Mouse (Mus musculus) embryonic facial prominence, embryonic 11.5 days (tissue): Measurements from ENCODE around the gene Hes7. TPM values are rescaled to one million over a fixed set of nuclear protein-coding genes. Genes with fewer than 3 reads are reported as not detected.

Source experiments
- ATAC-seq: fragments of 200-750 bp; cut with Nextera tagmentation; replicated peaks from 2 replicates; pipeline ENCODE4 v1.8.0; 2017; ENCODE audit warnings: low read depth; ENCODE audit not compliant: insufficient number of reproducible peaks, low FRiP score, low TSS enrichment
- DNase-seq: peaks from one replicate; pipeline ENCODE4 v3.0.0-alpha.2; 2015; ENCODE audit warnings: low spot score
- H3K27ac ChIP-seq: fragments of 300-500 bp; sonication (generic); replicated peaks from 2 replicates; pipeline ENCODE4 v1.5.1; 2014; ENCODE audit warnings: mild to moderate bottlenecking, low read depth, low read length, control low read depth
- H3K27me3 ChIP-seq: fragments of 300-500 bp; sonication (generic); 2 replicates; pipeline ENCODE4 v1.6.1; 2014; ENCODE audit warnings: mild to moderate bottlenecking, low read length, moderate library complexity, mixed read lengths; ENCODE audit not compliant: control insufficient read depth, insufficient read depth
- H3K36me3 ChIP-seq: fragments of 300-500 bp; sonication (generic); replicated peaks from 2 replicates; pipeline ENCODE4 v1.6.1; 2014; ENCODE audit warnings: low read depth, mild to moderate bottlenecking, low read length, moderate library complexity, mixed read lengths; ENCODE audit not compliant: control insufficient read depth, insufficient read depth
- H3K4me1 ChIP-seq: fragments of 300-500 bp; sonication (generic); 2 replicates; pipeline ENCODE4 v1.6.1; 2014; ENCODE audit warnings: low read length, mixed read lengths; ENCODE audit not compliant: control insufficient read depth, insufficient read depth
- H3K4me2 ChIP-seq: fragments of 300-500 bp; sonication (generic); 2 replicates; pipeline ENCODE4 v1.6.1; 2014; ENCODE audit warnings: low read depth, mild to moderate bottlenecking, control low read depth, low read length, moderate library complexity
- H3K4me3 ChIP-seq: fragments of 300-500 bp; sonication (generic); 2 replicates; pipeline ENCODE4 v1.5.1; 2014; ENCODE audit warnings: low read depth, low read length, control low read depth
- H3K9ac ChIP-seq: fragments of 300-500 bp; sonication (generic); replicated peaks from 2 replicates; pipeline ENCODE4 v1.6.1; 2014; ENCODE audit warnings: mild to moderate bottlenecking, control low read depth, low read length
- H3K9me3 ChIP-seq: fragments of 300-500 bp; sonication (generic); replicated peaks from 2 replicates; pipeline ENCODE4 v1.6.1; 2016; ENCODE audit warnings: mild to moderate bottlenecking, low read length, inconsistent platforms, mixed read lengths; ENCODE audit not compliant: control insufficient read depth
- WGBS: fragments of 180-500 bp; shearing (Covaris S2); extraction: QIAGEN DNeasy Blood & Tissue Kit; methylation state at CpG from one replicate; pipeline ENCODE4 v1.1.7; 2014; 5-methylcytosine and 5-hydroxymethylcytosine counted together
- polyA plus RNA-seq: library from polyadenylated mRNA; unstranded; fragments of >200 nt; fragmentation: Nextera tagmentation; extraction: Ambion mirVana; gene quantifications from 2 replicates; pipeline ENCODE4 v1.2.1, GENCODE M21; 2014

The Hes7 gene
- polyA plus RNA-seq, 1 experiment from 2014 or later: 0.11 TPM

DNA sequence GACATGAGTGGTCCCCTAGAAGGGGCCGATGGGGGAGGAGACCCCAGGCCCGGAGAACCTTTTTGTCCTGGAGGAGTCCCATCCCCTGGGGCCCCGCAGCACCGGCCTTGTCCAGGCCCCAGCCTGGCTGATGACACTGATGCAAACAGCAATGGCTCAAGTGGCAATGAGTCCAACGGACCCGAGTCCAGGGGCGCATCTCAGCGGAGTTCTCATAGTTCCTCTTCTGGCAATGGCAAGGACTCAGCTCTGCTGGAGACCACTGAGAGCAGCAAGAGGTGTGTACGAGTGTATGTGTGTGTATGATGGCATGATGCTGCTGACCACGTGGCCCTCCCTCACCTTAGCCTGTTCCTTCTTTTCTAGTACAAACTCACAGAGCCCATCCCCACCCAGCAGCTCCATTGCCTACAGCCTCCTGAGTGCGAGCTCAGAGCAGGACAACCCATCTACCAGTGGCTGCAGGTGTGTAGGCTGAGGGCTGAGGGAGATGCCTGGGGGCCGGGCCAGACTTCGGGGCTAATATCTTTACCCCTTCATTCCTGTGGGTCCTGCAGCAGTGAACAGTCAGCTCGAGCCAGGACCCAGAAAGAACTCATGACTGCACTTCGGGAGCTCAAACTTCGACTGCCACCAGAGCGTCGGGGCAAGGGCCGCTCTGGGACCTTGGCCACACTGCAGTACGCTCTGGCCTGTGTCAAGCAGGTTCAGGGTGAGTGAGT is 19.4 kb upstream of the Hes7 start:
- H3K4me3 ChIP-seq: no peak overlapping the region
- H3K9me3 ChIP-seq: no peaks in the 10 kb centered on the region
- H3K36me3 ChIP-seq: peaks cover 9% of the 10 kb centered on the region
- no peak overlapping the region; the same call in 1 of the 2 replicates for H3K4me2 ChIP-seq
- no peaks in the 10 kb centered on the region for H3K27me3 ChIP-seq
- WGBS: 92% methylated on average over 20 of the region's 20 CpGs
- peak overlapping the region; percentile 39; the same call in 1 of the 2 replicates for H3K9ac ChIP-seq
- H3K27ac ChIP-seq: no peak overlapping the region
- DNase-seq (no peak), ATAC-seq (no peak)
- peaks cover 19% of the 10 kb centered on the region for H3K4me1 ChIP-seq

GRCm38 (mm10) chr11:69101604-69102402 is 18.4 kb upstream of the Hes7 start:
- H3K4me2 ChIP-seq: no peak overlapping the region
- peaks cover 16% of the 10 kb centered on the region for H3K4me1 ChIP-seq
- H3K27ac ChIP-seq: no peak overlapping the region
- peaks cover 9% of the 10 kb centered on the region for H3K36me3 ChIP-seq
- 91% methylated on average over 21 of the region's 21 CpGs for WGBS
- ATAC-seq (no peak), DNase-seq (no peak)
- no peaks in the 10 kb centered on the region for H3K9me3 ChIP-seq
- H3K9ac ChIP-seq: no peak overlapping the region
- no peaks in the 10 kb centered on the region for H3K27me3 ChIP-seq
- no peak overlapping the region for H3K4me3 ChIP-seq

GRCm38 (mm10) chr11:69102403-69102725 is 17.8 kb upstream of the Hes7 start:
- H3K9ac ChIP-seq: no peak overlapping the region
- no peak for DNase-seq
- no peak overlapping the region for H3K4me2 ChIP-seq
- no peak overlapping the region for H3K27ac ChIP-seq
- no peak overlapping the region for H3K4me3 ChIP-seq
- 91% methylated on average over 7 of the region's 7 CpGs for WGBS
- no peaks in the 10 kb centered on the region for H3K27me3 ChIP-seq
- no peaks in the 10 kb centered on the region for H3K9me3 ChIP-seq
- no peak for ATAC-seq
- peaks cover 10% of the 10 kb centered on the region for H3K36me3 ChIP-seq
- peaks cover 16% of the 10 kb centered on the region for H3K4me1 ChIP-seq

DNA sequence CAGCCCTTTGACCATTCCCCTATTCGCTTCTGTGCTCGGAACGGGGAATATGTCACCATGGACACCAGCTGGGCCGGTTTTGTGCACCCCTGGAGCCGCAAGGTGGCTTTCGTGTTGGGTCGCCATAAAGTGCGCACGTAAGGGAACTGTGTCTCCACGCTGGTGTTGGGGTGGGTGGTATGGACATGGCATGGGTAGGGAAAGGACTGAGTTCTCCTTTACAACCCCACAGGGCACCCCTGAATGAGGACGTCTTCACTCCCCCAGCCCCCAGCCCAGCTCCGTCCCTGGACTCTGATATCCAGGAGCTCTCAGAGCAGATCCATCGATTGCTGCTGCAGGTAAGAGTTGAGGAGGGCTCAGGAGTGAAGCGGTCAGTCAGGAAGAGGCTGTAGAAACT is 17.1 kb upstream of the Hes7 start:
- H3K4me2 ChIP-seq: no peak overlapping the region
- H3K9me3 ChIP-seq: no peaks in the 10 kb centered on the region
- H3K4me1 ChIP-seq: peaks cover 10% of the 10 kb centered on the region
- DNase-seq (no peak), ATAC-seq (no peak)
- no peak overlapping the region for H3K4me3 ChIP-seq
- WGBS: 96% methylated on average over 14 of the region's 14 CpGs
- no peak overlapping the region for H3K27ac ChIP-seq
- H3K27me3 ChIP-seq: no peaks in the 10 kb centered on the region
- H3K36me3 ChIP-seq: peaks cover 17% of the 10 kb centered on the region
- no peak overlapping the region for H3K9ac ChIP-seq

- no peak for ATAC-seq
- Histone ChIP-seq H3K4me3 (no peak overlapping the region), H3K4me2 (no peak overlapping the region), H3K36me3 (peaks cover 17% of the 10 kb centered on the region), H3K9ac (no peak overlapping the region), H3K4me1 (peaks cover 5% of the 10 kb centered on the region; the same call in 1 of the 2 replicates), H3K27me3 (no peaks in the 10 kb centered on the region), H3K27ac (no peak overlapping the region), H3K9me3 (no peaks in the 10 kb centered on the region)
- no peak for DNase-seq
- 94% methylated on average over 15 of the region's 15 CpGs for whole genome bisulfite sequencing
These were observed 16.4 kb upstream of the Hes7 start for GRCm38 (mm10) chr11:69103531-69104435.

DNA sequence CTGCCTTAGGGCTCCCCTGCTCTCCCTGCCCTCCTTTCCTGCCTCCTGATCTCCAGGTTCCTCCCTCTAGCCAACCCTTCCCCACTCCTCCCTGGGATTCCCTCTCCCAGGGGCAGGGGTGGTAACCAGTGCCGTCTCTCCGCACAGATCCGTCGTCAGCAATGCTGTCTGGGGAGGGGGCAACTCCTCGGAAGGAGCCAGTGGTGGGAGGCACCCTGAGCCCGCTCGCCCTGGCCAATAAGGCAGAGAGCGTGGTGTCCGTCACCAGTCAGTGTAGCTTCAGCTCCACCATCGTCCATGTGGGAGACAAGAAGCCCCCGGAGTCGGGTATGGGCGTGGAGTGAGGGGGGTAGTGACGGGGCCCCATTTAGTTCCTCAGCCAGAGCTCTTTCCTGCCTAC is 15.7 kb upstream of the Hes7 start:
- Histone ChIP-seq H3K27ac (no peak overlapping the region), H3K9ac (no peak overlapping the region), H3K4me3 (no peak overlapping the region), H3K4me1 (peaks cover 5% of the 10 kb centered on the region; the same call in 1 of the 2 replicates), H3K9me3 (no peaks in the 10 kb centered on the region), H3K36me3 (peaks cover 19% of the 10 kb centered on the region), H3K27me3 (no peaks in the 10 kb centered on the region), H3K4me2 (no peak overlapping the region)
- DNase-seq (no peak), ATAC-seq (no peak)
- WGBS: 93% methylated on average over 14 of the region's 14 CpGs

DNA sequence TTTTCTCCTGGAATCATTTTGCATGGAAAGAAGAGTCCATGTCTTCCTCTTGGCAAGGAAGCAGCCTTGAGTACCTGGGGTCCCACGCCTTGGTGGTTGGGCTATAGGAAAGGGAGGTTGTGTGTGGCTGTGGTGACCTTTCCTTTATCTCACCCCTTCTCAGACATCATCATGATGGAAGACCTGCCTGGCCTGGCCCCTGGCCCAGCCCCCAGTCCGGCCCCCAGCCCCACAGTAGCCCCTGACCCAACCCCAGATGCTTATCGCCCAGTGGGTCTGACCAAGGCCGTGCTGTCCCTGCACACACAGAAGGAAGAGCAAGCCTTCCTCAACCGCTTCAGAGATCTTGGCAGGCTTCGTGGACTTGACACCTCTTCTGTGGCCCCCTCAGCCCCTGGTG is 15.0 kb upstream of the Hes7 start:
- Histone ChIP-seq H3K27me3 (no peaks in the 10 kb centered on the region), H3K4me1 (peaks cover 2% of the 10 kb centered on the region; the same call in 1 of the 2 replicates), H3K4me2 (no peak overlapping the region), H3K9me3 (no peaks in the 10 kb centered on the region), H3K27ac (no peak overlapping the region), H3K36me3 (peaks cover 19% of the 10 kb centered on the region), H3K9ac (no peak overlapping the region), H3K4me3 (no peak overlapping the region)
- ATAC-seq (no peak), DNase-seq (no peak)
- WGBS: 89% methylated on average over 6 of the region's 6 CpGs
